In the genomic region with DNA sequence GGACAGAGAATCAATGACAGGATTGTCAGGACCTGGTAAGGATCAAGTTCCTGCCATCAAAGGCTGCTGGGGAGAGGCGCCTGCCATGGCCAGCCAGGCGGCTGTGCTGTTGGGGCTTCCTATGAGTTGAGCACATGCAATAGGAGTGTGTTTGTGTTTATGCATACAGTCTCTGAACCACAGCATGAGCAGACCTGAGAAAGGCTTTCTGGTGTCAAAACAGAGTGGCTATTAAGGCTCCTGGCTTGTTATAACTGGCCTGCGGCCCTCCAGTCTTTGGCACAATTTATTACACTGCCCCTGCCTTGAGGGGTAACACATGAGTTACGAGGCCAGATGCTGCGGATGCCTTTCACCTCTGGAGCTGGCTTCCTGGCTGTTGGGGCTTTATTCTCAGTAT, we compare ENCODE assay signal across 28 mouse cellular contexts. TPM values are rescaled to one million over a fixed set of nuclear protein-coding genes. Genes with fewer than 3 reads are reported as not detected.
DNase-seq lines count a peak whose midpoint lies in the region; ATAC-seq and TF ChIP-seq lines count a peak whose summit lies in the region.
"Had no signal": no experiment of that assay in that cellular context is flagged by ENCODE, and none has a peak within 500 bp of the region (broad histone marks: within the 10 kb centered on the region; RNA-seq: fewer than 3 reads in every experiment).

No protein-coding gene starts in this region.

- no peak overlapping the region for H3K9ac ChIP-seq in kidney, embryonic 14.5 days (ENCODE audit: low read depth, low read length)
- H3K9ac ChIP-seq in limb, embryonic 14.5 days (ENCODE audit: low read depth, low read length, severe bottlenecking): no peak overlapping the region
- H3K9ac ChIP-seq in hindbrain, postnatal 0 days (replicated peaks; ENCODE audit: low read length): no peak overlapping the region
- H3K9ac ChIP-seq: forebrain, embryonic 13.5 days; midbrain, embryonic 15.5 days; neural tube, embryonic 13.5 days had no signal

- H3K4me2 ChIP-seq in kidney, embryonic 14.5 days (replicated peaks; ENCODE audit: low read depth, low read length): no peak overlapping the region
- H3K4me2 ChIP-seq in limb, embryonic 14.5 days (replicated peaks; ENCODE audit: low read depth, low read length, severe bottlenecking): no peak overlapping the region
- H3K4me2 ChIP-seq in hindbrain, postnatal 0 days (ENCODE audit: low read depth, low read length): no peak overlapping the region
- H3K4me2 ChIP-seq: forebrain, embryonic 13.5 days; midbrain, embryonic 15.5 days; neural tube, embryonic 13.5 days had no signal

- H3K9me3 ChIP-seq in kidney, embryonic 14.5 days (ENCODE audit: control insufficient read depth, low read length): no peaks in the 10 kb centered on the region
- H3K9me3 ChIP-seq in limb, embryonic 14.5 days (ENCODE audit: control insufficient read depth, low read length): no peaks in the 10 kb centered on the region
- H3K9me3 ChIP-seq in hindbrain, postnatal 0 days (ENCODE audit: low read length): no peaks in the 10 kb centered on the region
- H3K9me3 ChIP-seq: forebrain, embryonic 13.5 days; heart, embryonic 10.5 days; midbrain, embryonic 15.5 days; neural tube, embryonic 13.5 days had no signal

- H3K4me1 ChIP-seq in kidney, embryonic 14.5 days (ENCODE audit: control insufficient read depth, insufficient read depth, low read length): peaks cover 12% of the 10 kb centered on the region; the same call in 1 of the 2 replicates
- H3K4me1 ChIP-seq in limb, embryonic 14.5 days (ENCODE audit: control insufficient read depth, insufficient read depth, low read length): peaks cover 19% of the 10 kb centered on the region
- no peaks in the 10 kb centered on the region for H3K4me1 ChIP-seq in hindbrain, postnatal 0 days (ENCODE audit: insufficient read depth, low read length)
- H3K4me1 ChIP-seq: forebrain, embryonic 13.5 days had no signal

- 0 out of 2 replicates have a peak, but pooled peaks have one; percentile 21 for ATAC-seq in kidney, embryonic 14.5 days (ENCODE audit: low FRiP score, low TSS enrichment)
- peak; percentile 28; the same call in 1 of the 2 replicates for ATAC-seq in limb, embryonic 14.5 days (ENCODE audit: low FRiP score, low read depth)
- ATAC-seq in hindbrain, postnatal 0 days: no peak
- ATAC-seq: forebrain, embryonic 13.5 days; midbrain, embryonic 15.5 days had no signal

- H3K36me3 ChIP-seq in kidney, embryonic 14.5 days (ENCODE audit: control insufficient read depth, insufficient read depth, low read length): no peaks in the 10 kb centered on the region
- H3K36me3 ChIP-seq in limb, embryonic 14.5 days (ENCODE audit: control insufficient read depth, insufficient read depth, low read length): peaks cover 20% of the 10 kb centered on the region; the same call in 1 of the 2 replicates
- H3K36me3 ChIP-seq in hindbrain, postnatal 0 days (ENCODE audit: insufficient read depth, low read length): no peaks in the 10 kb centered on the region
- H3K36me3 ChIP-seq: heart, embryonic 10.5 days; midbrain, embryonic 15.5 days; neural tube, embryonic 13.5 days had no signal

- DNase-seq in kidney, postnatal 25 days: no peak
- peak; percentile 20 for DNase-seq in embryo, embryonic 11.5 days (ENCODE audit: low read depth, low spot score)
- DNase-seq in forelimb bud, embryonic 11.5 days (ENCODE audit: low read depth, low spot score): peak; percentile 77
- DNase-seq in limb, embryonic 14.5 days (ENCODE audit: low spot score): peak; percentile 42
- DNase-seq in hindbrain, postnatal 0 days (ENCODE audit: low spot score): no peak
- no peak for DNase-seq in heart, adult 18-20 months
- DNase-seq in right cerebral cortex, adult 2 months (ENCODE audit: low spot score in 2 of 2): no peak
- DNase-seq: cerebellum, adult 11 months; cerebellum, postnatal 10 days; gastrocnemius, adult 2 months; kidney, adult 11 months; lung, postnatal 4 days; right cerebral cortex, postnatal 14 days had no signal

- TF ChIP-seq POLR2A in limb, embryonic 14.5 days (IDR thresholded peaks at IDR 0.05; ENCODE audit: borderline replicate concordance, extremely low read depth, insufficient read depth, insufficient read length): no peak

- H3K27me3 ChIP-seq in kidney, embryonic 14.5 days (ENCODE audit: control insufficient read depth, insufficient read depth, low read length): no peaks in the 10 kb centered on the region
- no peaks in the 10 kb centered on the region for H3K27me3 ChIP-seq in limb, embryonic 14.5 days (ENCODE audit: control insufficient read depth, insufficient read depth, low read length)
- H3K27me3 ChIP-seq in hindbrain, postnatal 0 days (ENCODE audit: insufficient read depth, low read length): no peaks in the 10 kb centered on the region
- H3K27me3 ChIP-seq: forebrain, embryonic 13.5 days; midbrain, embryonic 15.5 days; neural tube, embryonic 13.5 days had no signal

- no peak overlapping the region; the same call in 1 of the 2 replicates for H3K27ac ChIP-seq in kidney, embryonic 14.5 days (ENCODE audit: low read depth, low read length)
- H3K27ac ChIP-seq in limb, embryonic 14.5 days (replicated peaks; ENCODE audit: low read depth, low read length): no peak overlapping the region
- H3K27ac ChIP-seq in hindbrain, postnatal 0 days: no peak overlapping the region
- H3K27ac ChIP-seq: forebrain, embryonic 13.5 days; gastrocnemius, adult 2 months; heart, embryonic 10.5 days; kidney, postnatal 0 days; midbrain, embryonic 15.5 days; stomach, postnatal 0 days had no signal

- no peak overlapping the region for H3K4me3 ChIP-seq in kidney, embryonic 14.5 days (ENCODE audit: low read length)
- no peak overlapping the region for H3K4me3 ChIP-seq in limb, embryonic 14.5 days (replicated peaks; ENCODE audit: low read length)
- H3K4me3 ChIP-seq in hindbrain, postnatal 0 days (ENCODE audit: low read length): no peak overlapping the region
- H3K4me3 ChIP-seq: forebrain, embryonic 13.5 days; gastrocnemius, adult 2 months; heart, embryonic 10.5 days; midbrain, embryonic 15.5 days; neural tube, embryonic 13.5 days had no signal

- 31% methylated on average over 5 of the region's 5 CpGs for WGBS in kidney, embryonic 14.5 days
- WGBS in limb, embryonic 14.5 days: 27% methylated on average over 5 of the region's 5 CpGs
- WGBS in hindbrain, postnatal 0 days: 92% methylated on average over 5 of the region's 5 CpGs

- no peak for TF ChIP-seq CTCF in hindbrain, postnatal 0 days (IDR thresholded peaks at IDR 0.05; ENCODE audit: low read depth)

RNA-seq across cellular contexts. Expression of a gene that starts 55.6 kb away (rescaled TPM):
- polyA plus RNA-seq in kidney, embryonic 14.5 days (2014; fragmentation: Nextera tagmentation; extraction: Ambion mirVana): 0.09 and 0.26 TPM in 2 replicates
- 1.6 and 4.0 TPM in 2 replicates for polyA plus RNA-seq in limb, embryonic 14.5 days (2012; rRNA removed)
- polyA plus RNA-seq in limb, embryonic 14.5 days (2014; fragmentation: Nextera tagmentation; extraction: Ambion mirVana): 0.56 and 0.91 TPM in 2 replicates
- total RNA-seq in hindbrain, postnatal 0 days (2014; rRNA removed): 0.42 TPM in 1 of 2 replicates, not detected in the other
- 0.10 TPM in 2 replicates for polyA plus RNA-seq in hindbrain, postnatal 0 days (2015; fragmentation: Nextera tagmentation; extraction: Ambion mirVana)
- not detected for total RNA-seq in heart, adult 18-20 months (2021)
- total RNA-seq: adrenal gland, adult 18-20 months; gastrocnemius, adult 2 months; hematopoietic stem cell, adult 5-6 weeks; layer of hippocampus, adult 18-20 months; layer of hippocampus, postnatal 25 days; left cerebral cortex, postnatal 10 days; liver, adult 2 months; megakaryocyte-erythroid progenitor cell, adult 5-6 weeks had no signal
- polyA plus RNA-seq: heart, embryonic 10.5 days; liver, adult 2 months; liver, embryonic 16.5 days; midbrain, embryonic 15.5 days had no signal

Comparison
In these comparisons a context has a peak if more than half of its experiments do, and no peak if none do; other contexts are left out.
1. DNase-seq: peak in embryo, embryonic 11.5 days (single experiment), forelimb bud, embryonic 11.5 days (single experiment) and limb, embryonic 14.5 days (single experiment); none in kidney, postnatal 25 days (0 of 2), hindbrain, postnatal 0 days (single experiment), heart, adult 18-20 months (0 of 2) and right cerebral cortex, adult 2 months (0 of 2).